Comparison of ENCODE assay signal across 16 mouse cellular contexts in the genomic region with DNA sequence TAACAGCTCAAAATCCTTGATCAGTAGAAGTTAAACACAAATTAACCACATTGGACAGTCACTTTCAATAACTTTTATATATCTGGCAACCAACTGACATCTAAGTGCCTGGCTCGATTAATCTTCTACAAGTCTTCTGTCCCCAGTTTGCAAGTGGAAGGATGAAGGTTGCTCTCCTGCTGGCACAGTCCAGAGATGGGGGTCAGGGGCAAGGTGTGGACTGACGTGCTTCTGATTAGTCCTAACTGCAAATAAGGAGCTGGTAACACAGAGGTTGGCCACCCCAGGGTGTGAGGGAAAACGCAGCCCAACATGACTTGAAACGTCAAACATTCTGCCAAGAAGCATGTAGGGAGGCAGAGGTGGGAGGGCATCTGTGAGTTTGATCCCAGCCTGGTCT. TPM values are rescaled to one million over a fixed set of nuclear protein-coding genes. Genes with fewer than 3 reads are reported as not detected.
"Had no signal": no experiment of that assay in that cellular context is flagged by ENCODE, and none has a peak within 500 bp of the region (broad histone marks: within the 10 kb centered on the region; RNA-seq: fewer than 3 reads in every experiment).

No protein-coding gene starts in this region.

- H3K4me3 ChIP-seq: lung, embryonic 15.5 days; megakaryocyte, embryonic 14.5 days; midbrain, embryonic 13.5 days; midbrain, embryonic 15.5 days; neural tube, embryonic 12.5 days; stomach, embryonic 15.5 days had no signal

- H3K4me1 ChIP-seq: lung, embryonic 15.5 days; megakaryocyte, embryonic 14.5 days; midbrain, embryonic 13.5 days; midbrain, embryonic 15.5 days; neural tube, embryonic 12.5 days; stomach, embryonic 15.5 days had no signal

- H3K27me3 ChIP-seq: lung, embryonic 15.5 days; midbrain, embryonic 13.5 days; midbrain, embryonic 15.5 days; neural tube, embryonic 12.5 days; stomach, embryonic 15.5 days had no signal

- H3K36me3 ChIP-seq: lung, embryonic 15.5 days; midbrain, embryonic 13.5 days; midbrain, embryonic 15.5 days; neural tube, embryonic 12.5 days; stomach, embryonic 15.5 days had no signal

- H3K27ac ChIP-seq: lung, embryonic 15.5 days; macrophage; midbrain, embryonic 13.5 days; midbrain, embryonic 15.5 days; neural tube, embryonic 12.5 days; stomach, embryonic 15.5 days; stomach, postnatal 0 days had no signal

- DNase-seq: lung, adult 2 months; lung, postnatal 14 days; lung, postnatal 36 days; right cerebral cortex, postnatal 14 days; thymus, adult 2 months; thymus, postnatal 25 days; thymus, postnatal 4 days had no signal

RNA-seq across cellular contexts. Expression of a gene that starts 12.7 kb away (rescaled TPM):
- polyA plus RNA-seq: lung, adult 2 months; macrophage; spleen, adult 2 months had no signal
